ENCODE assay signal across 8 mouse cellular contexts in the genomic region with DNA sequence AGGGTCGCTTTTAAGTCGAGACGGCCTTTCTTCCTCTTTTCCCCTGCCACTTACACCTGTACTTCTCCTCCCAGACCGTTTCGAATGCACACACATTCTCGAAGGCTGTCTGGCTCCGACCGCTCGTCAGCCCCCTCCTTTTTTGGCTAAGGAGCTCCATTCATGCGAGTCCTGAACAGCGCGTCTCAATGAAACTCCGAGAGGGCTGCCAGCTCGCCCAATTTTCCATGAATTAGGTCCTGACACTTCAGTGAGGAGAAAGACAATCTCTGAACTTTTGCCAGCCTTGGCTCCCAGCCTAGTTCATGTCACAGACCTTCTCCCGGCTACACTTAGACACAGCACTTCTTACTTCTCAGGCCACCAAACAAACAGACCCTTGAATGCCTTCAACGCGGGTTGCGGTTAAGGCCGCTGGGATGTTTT.
DNase-seq lines count a peak whose midpoint lies in the region; ATAC-seq lines count a peak whose summit lies in the region.

No protein-coding gene starts in this region.

- no peak overlapping the region for H3K27ac ChIP-seq in hindbrain, embryonic 16.5 days (ENCODE audit: low read depth, low read length)

- intact Hi-C loops in gastrocnemius, postnatal 14 days (cut with DNase I; ENCODE audit: low total_unique reads): no loop called here

- DNase-seq in adrenal gland, postnatal 25 days: peak; percentile 84
- DNase-seq in gastrocnemius, postnatal 14 days: peak; percentile 64
- DNase-seq in layer of hippocampus, postnatal 25 days (ENCODE audit: extremely low spot score in 1 of 2, low spot score in 1 of 2): peak; percentile 40 to 81
- DNase-seq in right cerebral cortex, postnatal 4 days: peak; percentile 89
- no peak for DNase-seq in urinary bladder, postnatal 25 days (ENCODE audit: low spot score)

- H3K9me3 ChIP-seq in hindbrain, embryonic 16.5 days (ENCODE audit: control insufficient read depth, low read length): no peaks in the 10 kb centered on the region

- ATAC-seq in common myeloid progenitor, adult 5-6 weeks (replicated peaks; ENCODE audit: low read depth, poor library complexity, severe bottlenecking): peak; percentile 62
- ATAC-seq in hindbrain, embryonic 16.5 days: peak; percentile 96
- ATAC-seq in megakaryocyte progenitor cell, adult 5-6 weeks (replicated peaks; ENCODE audit: poor library complexity): peak; percentile 65

- 0 out of 2 replicates have a peak overlapping the region, but pooled peaks have one; percentile 7 for H3K4me3 ChIP-seq in hindbrain, embryonic 16.5 days (ENCODE audit: low read length)

- H3K4me2 ChIP-seq in hindbrain, embryonic 16.5 days (ENCODE audit: low read length): peak overlapping the region; percentile 44

- no peaks in the 10 kb centered on the region for H3K36me3 ChIP-seq in hindbrain, embryonic 16.5 days (ENCODE audit: control insufficient read depth, insufficient read depth, low read length)

- 14% methylated on average over 19 of the region's 19 CpGs for WGBS in hindbrain, embryonic 16.5 days

- H3K9ac ChIP-seq in hindbrain, embryonic 16.5 days (ENCODE audit: low read depth, low read length): no peak overlapping the region

- H3K27me3 ChIP-seq in hindbrain, embryonic 16.5 days (replicated peaks; ENCODE audit: control insufficient read depth, insufficient read depth, low read length): no peaks in the 10 kb centered on the region; the same call in 1 of the 2 replicates

- H3K4me1 ChIP-seq in hindbrain, embryonic 16.5 days (ENCODE audit: control insufficient read depth, insufficient read depth, low read depth, low read length): peaks cover 9% of the 10 kb centered on the region
